Mouse (Mus musculus): ENCODE data around the gene Paqr6.
"Not testable (repeated sequence)": the region's sequence is repeated elsewhere in the genome, so short reads cannot be mapped to it uniquely, and the experiment has no call there.

- TF ChIP-seq CTCF (IDR thresholded peaks at IDR 0.05; ENCODE audit: extremely low read depth, insufficient read depth, insufficient read length, insufficient replicate concordance); POLR2A (IDR thresholded peaks at IDR 0.05; ENCODE audit: low read depth, low read length): not testable (repeated sequence)
Measured at GRCm38 (mm10) chr3:88367517-88367916, 3.1 kb downstream of the Paqr6 start.
